Mouse (Mus musculus): Measurements from ENCODE around the gene Ism1.

DNA sequence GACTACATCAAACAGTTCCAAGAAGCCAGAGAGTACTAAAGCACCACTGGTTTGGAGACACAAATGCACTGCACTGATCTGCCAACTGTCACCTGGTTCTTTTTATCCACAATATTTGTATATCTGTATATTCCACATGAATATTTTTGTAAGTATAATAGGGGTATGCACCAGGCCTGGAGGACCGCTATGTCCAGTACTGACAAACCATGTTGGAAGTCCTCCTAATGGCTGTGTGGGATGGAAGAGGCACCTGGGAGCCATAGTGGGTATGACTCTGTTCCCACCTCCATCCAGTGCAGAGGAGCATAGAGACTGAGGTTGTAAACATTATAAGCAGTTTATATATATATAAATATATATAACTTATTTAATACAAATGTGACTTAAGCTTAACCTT lies 79.5 kb downstream of the Ism1 start:
- TF ChIP-seq MAFK (IDR thresholded peaks at IDR 0.05; ENCODE audit: insufficient read depth, low read depth, low read length) (no peak), ZC3H11A (IDR thresholded peaks at IDR 0.05; ENCODE audit: borderline replicate concordance, low read depth, low read length) (no peak), HCFC1 (IDR thresholded peaks at IDR 0.05; ENCODE audit: borderline replicate concordance, insufficient read depth, low read length) (no peak), ZNF384 (IDR thresholded peaks at IDR 0.05; ENCODE audit: low read depth, low read length) (no peak), CHD2 (IDR thresholded peaks at IDR 0.05; ENCODE audit: low read depth, low read length) (no peak)
